Mouse (Mus musculus): ENCODE results near the gene S100a3. TPM values are rescaled to one million over a fixed set of nuclear protein-coding genes. Genes with fewer than 3 reads are reported as not detected.

The S100a3 gene
- polyA plus RNA-seq, 2 experiments from 2014 or later = 2.1 to 2.5 TPM

GRCm38 (mm10) chr3:90575320-90575719, 14.9 kb downstream of the S100a3 start:
- ATAC-seq = no peak

- no peak for ATAC-seq
These were observed 16.1 kb downstream of the S100a3 start for GRCm38 (mm10) chr3:90576351-90577001.

GRCm38 (mm10) chr3:90579433-90579832, 19.1 kb downstream of the S100a3 start:
- no peak for ATAC-seq

- no peak for ATAC-seq
These were observed 20.8 kb downstream of the S100a3 start for GRCm38 (mm10) chr3:90581141-90581540.

- ATAC-seq = no peak
These were observed 21.8 kb downstream of the S100a3 start for GRCm38 (mm10) chr3:90582156-90582555.

GRCm38 (mm10) chr3:90582556-90582955, 22.2 kb downstream of the S100a3 start:
- ATAC-seq = no peak

- no peak for ATAC-seq
These were observed 23.5 kb downstream of the S100a3 start for GRCm38 (mm10) chr3:90583893-90584292.

- no peak for ATAC-seq
These were observed 25.2 kb downstream of the S100a3 start for GRCm38 (mm10) chr3:90585595-90585994.

GRCm38 (mm10) chr3:90586016-90586643, 25.8 kb downstream of the S100a3 start:
- ATAC-seq = no peak

- peak; percentile 84 for ATAC-seq
These were observed 26.5 kb downstream of the S100a3 start for GRCm38 (mm10) chr3:90586906-90587305.

- peak; percentile 18 for ATAC-seq
These were observed 27.2 kb downstream of the S100a3 start for GRCm38 (mm10) chr3:90587361-90588101.

- peak; percentile 65 for ATAC-seq
These were observed 29.0 kb downstream of the S100a3 start for GRCm38 (mm10) chr3:90589390-90589789.

- ATAC-seq = no peak
These were observed 29.6 kb downstream of the S100a3 start, which contains the start of gene S100a2 for GRCm38 (mm10) chr3:90589947-90590346. Gene S100a2 (plus strand): TSS chr3:90590247.

GRCm38 (mm10) chr3:90594466-90594865, 34.1 kb downstream of the S100a3 start:
- ATAC-seq = no peak

GRCm38 (mm10) chr3:90595556-90595955, 35.2 kb downstream of the S100a3 start:
- ATAC-seq = no peak

GRCm38 (mm10) chr3:90596810-90597209, 36.4 kb downstream of the S100a3 start:
- no peak for ATAC-seq

- ATAC-seq = no peak
These were observed 37.4 kb downstream of the S100a3 start for GRCm38 (mm10) chr3:90597736-90598135.

GRCm38 (mm10) chr3:90598212-90598611, 37.8 kb downstream of the S100a3 start:
- no peak for ATAC-seq

- no peak for ATAC-seq
These were observed 39.0 kb downstream of the S100a3 start for GRCm38 (mm10) chr3:90599401-90599800.

- ATAC-seq = no peak
These were observed 39.7 kb downstream of the S100a3 start for GRCm38 (mm10) chr3:90600036-90600435.

- no peak for ATAC-seq
These were observed 40.2 kb downstream of the S100a3 start for GRCm38 (mm10) chr3:90600458-90601195.

GRCm38 (mm10) chr3:90601486-90602110, 41.2 kb downstream of the S100a3 start, which contains the start of gene Gm42674:
Gene Gm42674 (plus strand): TSS chr3:90601904.
- no peak for ATAC-seq
